15 mouse cellular contexts compared by ENCODE assay signal in genomic region chr4:138966866-138967265, GRCm38 (mm10). TPM values are rescaled to one million over a fixed set of nuclear protein-coding genes. Genes with fewer than 3 reads are reported as not detected.
DNase-seq lines count a peak whose midpoint lies in the region; ATAC-seq and TF ChIP-seq lines count a peak whose summit lies in the region.
"Had no signal": no experiment of that assay in that cellular context is flagged by ENCODE, and none has a peak within 500 bp of the region (broad histone marks: within the 10 kb centered on the region; RNA-seq: fewer than 3 reads in every experiment).

Gene Rnf186 (plus strand): TSS chr4:138967112.

- 0 out of 2 replicates have a peak within 1 kb of the TSS, but pooled peaks have one; percentile 30 for H3K27ac ChIP-seq in liver, postnatal 0 days (ENCODE audit: low read depth)
- no peak within 1 kb of the TSS for H3K27ac ChIP-seq in liver, embryonic 11.5 days (ENCODE audit: low read depth, low read length)
- peak within 1 kb of the TSS; percentile 71; the same call in 1 of the 2 replicates for H3K27ac ChIP-seq in kidney, embryonic 14.5 days (ENCODE audit: low read depth, low read length)
- 0 out of 2 replicates have a peak within 1 kb of the TSS, but pooled peaks have one; percentile 10 for H3K27ac ChIP-seq in lung, embryonic 16.5 days (ENCODE audit: low read length)
- peak within 1 kb of the TSS; percentile 78 for H3K27ac ChIP-seq in stomach, postnatal 0 days (replicated peaks)
- no peak within 1 kb of the TSS for H3K27ac ChIP-seq in forebrain, embryonic 12.5 days
- H3K27ac ChIP-seq: embryonic facial prominence, embryonic 15.5 days; limb, embryonic 15.5 days had no signal

- TF ChIP-seq CTCF in liver, postnatal 0 days (IDR thresholded peaks at IDR 0.05; ENCODE audit: low read depth), result 0 out of 2 replicates have a peak, but pooled peaks have one; percentile 21
- TF ChIP-seq CTCF in stomach, postnatal 0 days (IDR thresholded peaks at IDR 0.05; ENCODE audit: low read depth), result peak; percentile 44; the same call in 1 of the 2 replicates

- peaks cover 27% of the 10 kb centered on the region for H3K4me1 ChIP-seq in liver, postnatal 0 days (ENCODE audit: insufficient read depth)
- H3K4me1 ChIP-seq in liver, embryonic 11.5 days (replicated peaks; ENCODE audit: control insufficient read depth, insufficient read depth, low read length), result peaks cover 3% of the 10 kb centered on the region; the same call in 1 of the 2 replicates
- H3K4me1 ChIP-seq in kidney, embryonic 14.5 days (ENCODE audit: control insufficient read depth, insufficient read depth, low read length), result peaks cover 8% of the 10 kb centered on the region; the same call in 1 of the 2 replicates
- peaks cover 11% of the 10 kb centered on the region for H3K4me1 ChIP-seq in lung, embryonic 16.5 days (replicated peaks; ENCODE audit: control insufficient read depth, insufficient read depth, low read length)
- no peaks in the 10 kb centered on the region for H3K4me1 ChIP-seq in stomach, postnatal 0 days (replicated peaks; ENCODE audit: control insufficient read depth, insufficient read depth)
- no peaks in the 10 kb centered on the region for H3K4me1 ChIP-seq in forebrain, embryonic 12.5 days

- H3K9me3 ChIP-seq in liver, postnatal 0 days (ENCODE audit: low read length), result no peaks in the 10 kb centered on the region
- H3K9me3 ChIP-seq in liver, embryonic 11.5 days (ENCODE audit: control insufficient read depth, low read length), result no peaks in the 10 kb centered on the region
- no peaks in the 10 kb centered on the region for H3K9me3 ChIP-seq in kidney, embryonic 14.5 days (ENCODE audit: control insufficient read depth, low read length)
- no peaks in the 10 kb centered on the region for H3K9me3 ChIP-seq in lung, embryonic 16.5 days (ENCODE audit: control insufficient read depth, low read length)
- H3K9me3 ChIP-seq in stomach, postnatal 0 days (ENCODE audit: control insufficient read depth, low read length), result no peaks in the 10 kb centered on the region
- no peaks in the 10 kb centered on the region for H3K9me3 ChIP-seq in forebrain, embryonic 12.5 days
- H3K9me3 ChIP-seq: embryonic facial prominence, embryonic 15.5 days; limb, embryonic 15.5 days had no signal

- 72% methylated on average over 13 of the region's 13 CpGs for WGBS in liver, postnatal 0 days (ENCODE audit: insufficient replicate concordance)
- 74% methylated on average over 13 of the region's 13 CpGs for WGBS in liver, embryonic 11.5 days
- WGBS in kidney, embryonic 14.5 days, result 75% methylated on average over 13 of the region's 13 CpGs
- 72% methylated on average over 13 of the region's 13 CpGs for WGBS in lung, embryonic 16.5 days
- 61% methylated on average over 13 of the region's 13 CpGs for WGBS in stomach, postnatal 0 days
- 95% methylated on average over 13 of the region's 13 CpGs for WGBS in forebrain, embryonic 12.5 days

- DNase-seq in liver, postnatal 0 days, result no peak
- no peak for DNase-seq in liver, embryonic 11.5 days (ENCODE audit: low spot score)
- DNase-seq in stomach, postnatal 0 days (ENCODE audit: low spot score), result peak; percentile 83
- DNase-seq in c-Kit-positive CD71-positive TER-119-positive erythroid progenitor cells, embryonic 14.5 days (ENCODE audit: low spot score), result no peak
- no peak for DNase-seq in ovary, adult 18-20 months (ENCODE audit: low spot score)
- DNase-seq: cerebellum, postnatal 36 days; forebrain, postnatal 0 days; retina, postnatal 1 day had no signal

- ATAC-seq in liver, postnatal 0 days, result peak; percentile 83
- no peak for ATAC-seq in liver, embryonic 11.5 days (replicated peaks; ENCODE audit: low FRiP score)
- peak; percentile 36; the same call in 1 of the 2 replicates for ATAC-seq in kidney, embryonic 14.5 days (ENCODE audit: low FRiP score, low TSS enrichment)
- peak; percentile 60; the same call in 1 of the 2 replicates for ATAC-seq in lung, embryonic 16.5 days (ENCODE audit: low read depth)
- peak; percentile 89 for ATAC-seq in stomach, postnatal 0 days (ENCODE audit: low FRiP score, low TSS enrichment)
- ATAC-seq in forebrain, embryonic 12.5 days (ENCODE audit: low FRiP score), result no peak
- ATAC-seq: forebrain, postnatal 0 days had no signal

- no peaks in the 10 kb centered on the region for H3K36me3 ChIP-seq in liver, postnatal 0 days (replicated peaks; ENCODE audit: insufficient read depth, low read length)
- H3K36me3 ChIP-seq in liver, embryonic 11.5 days (ENCODE audit: control insufficient read depth, insufficient read depth, low read length), result no peaks in the 10 kb centered on the region
- no peaks in the 10 kb centered on the region for H3K36me3 ChIP-seq in kidney, embryonic 14.5 days (ENCODE audit: control insufficient read depth, insufficient read depth, low read length)
- H3K36me3 ChIP-seq in lung, embryonic 16.5 days (ENCODE audit: control insufficient read depth, insufficient read depth, low read length), result no peaks in the 10 kb centered on the region
- no peaks in the 10 kb centered on the region for H3K36me3 ChIP-seq in stomach, postnatal 0 days (ENCODE audit: control insufficient read depth, insufficient read depth, low read length)
- no peaks in the 10 kb centered on the region for H3K36me3 ChIP-seq in forebrain, embryonic 12.5 days (replicated peaks)
- H3K36me3 ChIP-seq: embryonic facial prominence, embryonic 15.5 days; limb, embryonic 15.5 days had no signal

- no peak for TF ChIP-seq EP300 in liver, postnatal 0 days (IDR thresholded peaks at IDR 0.05; ENCODE audit: low read depth)
- TF ChIP-seq EP300 in stomach, postnatal 0 days (optimal IDR thresholded peaks at IDR 0.05), result no peak

- H3K4me3 ChIP-seq in liver, postnatal 0 days (ENCODE audit: low read depth, low read length), result no peak within 1 kb of the TSS
- no peak within 1 kb of the TSS for H3K4me3 ChIP-seq in liver, embryonic 11.5 days (ENCODE audit: low read depth, low read length)
- peak within 1 kb of the TSS; percentile 12; the same call in 1 of the 2 replicates for H3K4me3 ChIP-seq in kidney, embryonic 14.5 days (ENCODE audit: low read length)
- H3K4me3 ChIP-seq in lung, embryonic 16.5 days (ENCODE audit: low read length), result peak within 1 kb of the TSS; percentile 4; the same call in 1 of the 2 replicates
- H3K4me3 ChIP-seq in stomach, postnatal 0 days (ENCODE audit: low read depth, low read length), result peak within 1 kb of the TSS; percentile 27
- H3K4me3 ChIP-seq in forebrain, embryonic 12.5 days (replicated peaks), result no peak within 1 kb of the TSS
- H3K4me3 ChIP-seq: embryonic facial prominence, embryonic 15.5 days; limb, embryonic 15.5 days had no signal

- H3K27me3 ChIP-seq in liver, postnatal 0 days (ENCODE audit: insufficient read depth, low read length), result no peaks in the 10 kb centered on the region
- H3K27me3 ChIP-seq in liver, embryonic 11.5 days (replicated peaks; ENCODE audit: control insufficient read depth, insufficient read depth, low read length), result no peaks in the 10 kb centered on the region
- no peaks in the 10 kb centered on the region for H3K27me3 ChIP-seq in kidney, embryonic 14.5 days (ENCODE audit: control insufficient read depth, insufficient read depth, low read length)
- no peaks in the 10 kb centered on the region for H3K27me3 ChIP-seq in lung, embryonic 16.5 days (ENCODE audit: control insufficient read depth, insufficient read depth, low read depth, low read length)
- no peaks in the 10 kb centered on the region for H3K27me3 ChIP-seq in stomach, postnatal 0 days (ENCODE audit: control insufficient read depth, insufficient read depth, low read length)
- H3K27me3 ChIP-seq in forebrain, embryonic 12.5 days, result no peaks in the 10 kb centered on the region
- H3K27me3 ChIP-seq: embryonic facial prominence, embryonic 15.5 days had no signal

- no peak within 1 kb of the TSS for H3K9ac ChIP-seq in liver, postnatal 0 days (replicated peaks)
- no peak within 1 kb of the TSS for H3K9ac ChIP-seq in liver, embryonic 11.5 days (ENCODE audit: low read depth, low read length)
- no peak within 1 kb of the TSS for H3K9ac ChIP-seq in kidney, embryonic 14.5 days (ENCODE audit: low read depth, low read length)
- no peak within 1 kb of the TSS for H3K9ac ChIP-seq in lung, embryonic 16.5 days (ENCODE audit: low read length)
- peak within 1 kb of the TSS; percentile 48 for H3K9ac ChIP-seq in stomach, postnatal 0 days (ENCODE audit: low read length)
- no peak within 1 kb of the TSS for H3K9ac ChIP-seq in forebrain, embryonic 12.5 days
- H3K9ac ChIP-seq: embryonic facial prominence, embryonic 15.5 days; forebrain, postnatal 0 days; limb, embryonic 15.5 days had no signal

- peak within 1 kb of the TSS; percentile 58 for H3K4me2 ChIP-seq in liver, postnatal 0 days (ENCODE audit: low read depth, low read length)
- no peak within 1 kb of the TSS for H3K4me2 ChIP-seq in liver, embryonic 11.5 days
- peak within 1 kb of the TSS; percentile 24 for H3K4me2 ChIP-seq in kidney, embryonic 14.5 days (replicated peaks; ENCODE audit: low read depth, low read length)
- H3K4me2 ChIP-seq in lung, embryonic 16.5 days (ENCODE audit: low read depth, low read length), result no peak within 1 kb of the TSS
- peak within 1 kb of the TSS; percentile 57 for H3K4me2 ChIP-seq in stomach, postnatal 0 days (replicated peaks; ENCODE audit: low read depth)
- H3K4me2 ChIP-seq in forebrain, embryonic 12.5 days, result no peak within 1 kb of the TSS
- H3K4me2 ChIP-seq: embryonic facial prominence, embryonic 15.5 days; limb, embryonic 15.5 days; midbrain, embryonic 11.5 days had no signal

RNA-seq across cellular contexts. Expression of gene Rnf186, which starts in this region (rescaled TPM):
- polyA plus RNA-seq in liver, postnatal 0 days (2015; fragmentation: Nextera tagmentation; extraction: Ambion mirVana), result 0.17 and 0.36 TPM in 2 replicates
- not detected in 2 replicates for polyA plus RNA-seq in liver, embryonic 11.5 days (2014; fragmentation: Nextera tagmentation; extraction: Ambion mirVana)
- 4.3 and 5.8 TPM in 2 replicates for polyA plus RNA-seq in kidney, embryonic 14.5 days (2014; fragmentation: Nextera tagmentation; extraction: Ambion mirVana)
- polyA plus RNA-seq in lung, embryonic 16.5 days (2015; fragmentation: Nextera tagmentation; extraction: Ambion mirVana), result 4.0 and 5.9 TPM in 2 replicates
- polyA plus RNA-seq in stomach, postnatal 0 days (2015; fragmentation: Nextera tagmentation; extraction: Ambion mirVana), result 17.6 and 24.8 TPM in 2 replicates
- not detected in 2 replicates for polyA plus RNA-seq in forebrain, embryonic 12.5 days (2016; fragmentation: Nextera tagmentation; extraction: Ambion mirVana)
- polyA plus RNA-seq: forebrain, postnatal 0 days; heart, postnatal 0 days; midbrain, embryonic 11.5 days had no signal

Comparison
In these comparisons a context has a peak if more than half of its experiments do, and no peak if none do; other contexts are left out.
1. Peak in ATAC-seq, H3K27ac ChIP-seq and H3K4me2 ChIP-seq in liver, postnatal 0 days; RNA of the gene not detected or under 1 TPM.
2. ATAC-seq: peak in kidney, embryonic 14.5 days (single experiment), lung, embryonic 16.5 days (single experiment) and stomach, postnatal 0 days (single experiment); none in liver, embryonic 11.5 days (single experiment) and forebrain, embryonic 12.5 days (single experiment).
3. H3K27ac ChIP-seq: peak in kidney, embryonic 14.5 days (single experiment), lung, embryonic 16.5 days (single experiment) and stomach, postnatal 0 days (single experiment); none in liver, embryonic 11.5 days (single experiment) and forebrain, embryonic 12.5 days (single experiment).
4. H3K4me2 ChIP-seq: peak in kidney, embryonic 14.5 days (single experiment) and stomach, postnatal 0 days (single experiment); none in liver, embryonic 11.5 days (single experiment), lung, embryonic 16.5 days (single experiment) and forebrain, embryonic 12.5 days (single experiment).
5. H3K4me3 ChIP-seq: peak in kidney, embryonic 14.5 days (single experiment), lung, embryonic 16.5 days (single experiment) and stomach, postnatal 0 days (single experiment); none in liver, postnatal 0 days (single experiment), liver, embryonic 11.5 days (single experiment) and forebrain, embryonic 12.5 days (single experiment).